Mouse (Mus musculus): ENCODE measurements around the gene Adcy7. TPM values are rescaled to one million over a fixed set of nuclear protein-coding genes. Genes with fewer than 3 reads are reported as not detected.

Adcy7 gene
- 100 to 1,000 TPM; 233 to 251 TPM for total RNA-seq (2023)

DNA sequence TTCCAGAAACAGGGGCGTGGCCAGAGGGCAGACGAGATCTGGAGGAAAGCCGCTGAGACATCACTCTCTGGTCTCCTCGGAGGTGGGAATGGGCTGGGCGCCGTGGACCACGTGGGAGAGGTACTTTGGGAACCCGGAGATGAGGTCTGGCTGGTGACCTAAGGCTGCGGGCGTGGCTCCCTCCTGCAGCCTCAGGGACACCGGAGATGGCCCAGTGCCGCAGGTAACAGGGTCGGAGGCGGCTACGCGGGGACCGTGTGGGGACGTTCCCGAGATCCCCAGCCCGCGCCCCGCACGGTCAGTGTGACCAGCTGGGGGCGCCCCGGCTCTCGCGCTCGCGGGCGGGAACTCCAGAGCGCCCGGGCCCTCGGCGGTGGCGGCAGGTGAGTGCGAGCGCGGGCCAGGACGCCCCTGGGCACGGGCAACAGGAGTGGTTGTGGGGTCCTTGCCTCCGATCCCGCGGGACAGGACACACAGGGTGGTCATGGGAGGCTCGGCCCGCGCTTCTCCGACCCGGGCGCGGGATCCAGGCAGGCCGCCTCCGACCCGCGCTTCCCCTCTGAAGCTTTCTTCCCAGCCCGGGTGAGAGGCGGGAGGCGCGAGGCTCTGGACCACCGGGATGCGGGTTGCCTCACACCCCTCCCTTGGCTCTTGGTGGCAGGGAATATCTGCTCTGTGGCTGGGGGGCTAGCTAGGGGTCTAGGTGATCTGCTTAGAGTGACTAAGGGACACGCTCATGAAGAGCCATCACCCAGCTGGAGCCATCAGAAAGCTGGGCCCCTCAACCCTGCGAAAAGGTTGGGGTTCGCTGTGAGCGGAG, at the start of gene Adcy7:
Gene Adcy7 (plus strand): TSS at position 173 of the 820 bp plus-strand sequence.

DNA sequence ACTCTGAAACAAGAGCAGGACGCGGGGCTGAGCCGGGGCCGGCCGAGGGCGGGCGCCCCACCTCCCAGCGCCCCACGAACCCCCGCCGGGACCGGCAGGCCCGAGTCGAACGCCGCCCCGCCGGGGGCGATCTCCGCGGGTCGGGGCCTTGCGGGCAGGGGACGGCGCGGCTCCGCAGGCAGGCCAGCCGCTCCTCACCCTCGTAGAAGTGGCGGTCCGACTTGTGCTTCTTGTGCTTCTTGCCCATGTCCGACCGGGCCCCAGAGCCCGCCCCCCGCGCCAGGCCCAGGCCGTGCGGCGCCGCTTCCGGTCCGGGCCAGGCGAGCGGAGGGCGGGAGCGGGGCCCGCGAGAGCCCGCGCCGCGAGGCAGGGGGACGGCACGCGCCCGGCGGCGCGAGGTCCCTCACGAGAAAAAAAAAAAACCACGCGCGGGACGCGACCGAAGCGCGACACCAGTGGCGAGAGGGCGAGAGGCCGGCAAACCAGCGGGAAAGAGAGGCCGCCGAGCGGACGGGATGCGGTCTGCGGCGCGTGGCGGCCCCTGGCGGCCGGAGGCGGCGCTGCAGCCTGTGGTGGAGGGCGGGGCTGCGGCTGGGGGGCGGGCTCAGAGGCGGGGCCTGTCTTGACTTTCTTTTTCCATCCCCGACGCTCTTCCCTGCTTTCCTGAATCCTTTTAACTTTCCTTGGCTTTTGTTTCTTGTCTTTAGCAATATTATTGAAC, 89.7 kb downstream of the Adcy7 start, which contains the start of gene Brd7:
Gene Brd7 (minus strand): TSS at position 487 of the 721 bp plus-strand sequence.

Other genes with a start within 250 kb of the Adcy7 start
- gene Cnep1r1, start 153.6 kb upstream of the Adcy7 start, total RNA-seq (2023): 10 to 100 TPM; 28.6 to 29.5 TPM
- 10 to 100 TPM; 35.8 to 37.6 TPM for gene Heatr3, start 134.5 kb upstream of the Adcy7 start, total RNA-seq (2023)
- 10 to 100 TPM; 68.2 to 72.3 TPM for gene Tent4b, start 73.2 kb upstream of the Adcy7 start, total RNA-seq (2023)
- gene Brd7, start 89.8 kb downstream of the Adcy7 start, total RNA-seq (2023): 10 to 100 TPM; 63.2 to 66.9 TPM
- gene Nkd1, start 249.0 kb downstream of the Adcy7 start, total RNA-seq (2023): not detected